Mouse (Mus musculus) heart, postnatal 0 days (tissue): ENCODE results near the gene Npy.

Experiments
- CTCF ChIP-seq: IDR thresholded peaks from 2 replicates; pipeline ENCODE4 v1.5.1; 2016; ENCODE audit warnings: antibody characterized with exemption, control low read depth, low read depth
- EP300 ChIP-seq: IDR thresholded peaks from 2 replicates; pipeline ENCODE4 v1.6.1; 2016; ENCODE audit warnings: antibody characterized with exemption, low read depth

GRCm38 (mm10) chr6:49780846-49781400 is 41.6 kb upstream of the Npy start:
- TF ChIP-seq CTCF, result no peak
- TF ChIP-seq EP300, result no peak
